Mouse (Mus musculus): ENCODE data around the gene Dbr1. TPM values are rescaled to one million over a fixed set of nuclear protein-coding genes. Genes with fewer than 3 reads are reported as not detected.

The Dbr1 gene
- polyA plus RNA-seq, 1 experiment from 2014 or later, result 32.9 TPM

DNA sequence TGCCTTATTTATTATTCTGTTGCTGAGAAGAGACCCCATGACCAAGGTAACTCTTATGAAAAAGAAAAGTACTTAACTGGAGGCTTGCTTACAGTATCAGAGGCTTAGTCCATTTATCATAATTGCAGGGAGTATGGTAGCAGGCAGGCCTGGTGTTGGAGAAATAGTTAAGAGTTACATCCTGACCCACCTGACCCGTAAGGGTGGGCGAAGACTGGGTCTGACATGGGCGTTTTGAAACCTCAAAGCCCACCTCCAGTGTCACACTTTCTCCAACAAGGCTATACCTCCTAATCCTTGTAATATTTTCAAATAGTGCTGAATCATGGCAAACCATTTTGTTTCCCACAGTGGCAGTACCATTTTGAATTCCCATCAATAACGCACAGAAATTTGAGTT, 53.0 kb downstream of the Dbr1 start:
- DNase-seq (ENCODE audit: low spot score), result no peak
- H3K27me3 ChIP-seq (ENCODE audit: insufficient read depth, poor library complexity, severe bottlenecking), result no peaks in the 10 kb centered on the region
- H3K4me3 ChIP-seq, result peak overlapping the region; percentile 78
- peaks cover 30% of the 10 kb centered on the region for H3K4me1 ChIP-seq
- 60% methylated on average over 4 of the region's 4 CpGs for WGBS
- peaks cover 11% of the 10 kb centered on the region for H3K36me3 ChIP-seq
- H3K27ac ChIP-seq, result peak overlapping the region; percentile 95
- H3K9me3 ChIP-seq, result no peaks in the 10 kb centered on the region

DNA sequence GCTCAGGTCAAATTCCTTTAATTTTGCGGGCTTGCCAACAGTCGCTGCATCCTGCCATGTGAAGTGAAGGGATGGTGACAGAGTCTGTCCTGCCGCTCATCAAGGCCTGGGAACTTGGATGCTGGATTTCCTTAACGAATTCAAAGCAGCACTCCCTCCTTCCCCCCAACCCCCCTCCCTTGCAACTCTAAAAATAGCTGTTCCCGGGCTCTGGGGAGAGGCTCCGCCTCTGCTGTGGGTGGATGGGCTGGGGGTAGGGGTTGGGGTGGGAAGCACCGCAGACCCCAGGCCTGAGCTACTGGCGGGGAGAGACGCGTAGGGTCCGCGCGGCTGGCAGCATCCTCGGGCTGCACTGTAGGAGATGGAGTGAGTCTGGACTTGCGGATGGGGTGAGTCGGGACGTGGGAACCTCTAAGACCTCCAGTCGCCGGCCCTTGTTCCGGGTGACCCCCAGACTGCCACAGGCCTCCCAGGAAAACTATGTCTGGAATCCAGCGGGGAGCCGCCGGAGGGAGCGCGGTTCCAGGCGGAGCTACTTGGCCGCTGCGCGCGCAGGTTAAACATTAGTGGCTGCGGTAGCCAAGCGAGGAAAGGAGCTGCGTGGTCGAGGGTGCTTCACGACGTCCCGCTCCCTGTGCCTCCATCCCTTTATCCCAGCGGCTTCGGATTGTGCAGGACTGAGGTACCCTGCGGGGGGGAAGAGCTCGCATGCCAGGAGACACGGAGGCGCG, 53.8 kb downstream of the Dbr1 start, which contains the start of gene Dzip1l:
Dzip1l (plus strand) TSS at position 216 of the 731 bp plus-strand sequence.
- no peaks in the 10 kb centered on the region for H3K9me3 ChIP-seq
- H3K27me3 ChIP-seq (ENCODE audit: insufficient read depth, poor library complexity, severe bottlenecking), result no peaks in the 10 kb centered on the region
- peak within 1 kb of the TSS; percentile 78 for H3K4me3 ChIP-seq
- H3K27ac ChIP-seq, result peak within 1 kb of the TSS; percentile 95
- H3K36me3 ChIP-seq, result peaks cover 20% of the 10 kb centered on the region
- peaks cover 33% of the 10 kb centered on the region for H3K4me1 ChIP-seq
- DNase-seq (ENCODE audit: low spot score), result peak; percentile 92
- WGBS, result under 1% methylated on average over 44 of the region's 44 CpGs

DNA sequence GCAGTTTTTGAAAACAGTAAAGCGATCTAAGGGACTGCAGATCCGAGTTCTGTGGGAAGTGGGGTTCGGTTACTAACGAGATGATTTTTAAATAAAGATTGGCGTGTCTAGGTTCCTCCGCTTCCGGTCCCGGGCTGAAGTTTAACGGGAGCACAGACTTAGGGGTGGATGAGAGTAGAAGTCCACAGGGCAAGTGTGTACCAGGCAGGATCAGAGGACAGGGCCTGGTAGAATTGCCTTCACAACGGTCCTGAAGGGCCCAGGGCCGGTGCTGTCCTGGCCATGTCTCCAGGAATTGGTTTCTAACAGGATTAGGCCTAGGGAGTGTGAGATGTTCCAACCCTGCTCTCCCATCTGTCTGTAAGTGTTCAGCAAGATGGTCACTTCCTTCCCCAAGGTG, 54.5 kb downstream of the Dbr1 start:
- WGBS, result 2% methylated on average over 11 of the region's 11 CpGs
- no peaks in the 10 kb centered on the region for H3K27me3 ChIP-seq (ENCODE audit: insufficient read depth, poor library complexity, severe bottlenecking)
- peak overlapping the region; percentile 95 for H3K27ac ChIP-seq
- H3K36me3 ChIP-seq, result peaks cover 26% of the 10 kb centered on the region
- H3K4me3 ChIP-seq, result peak overlapping the region; percentile 78
- peaks cover 37% of the 10 kb centered on the region for H3K4me1 ChIP-seq
- no peaks in the 10 kb centered on the region for H3K9me3 ChIP-seq
- no peak for DNase-seq (ENCODE audit: low spot score)

DNA sequence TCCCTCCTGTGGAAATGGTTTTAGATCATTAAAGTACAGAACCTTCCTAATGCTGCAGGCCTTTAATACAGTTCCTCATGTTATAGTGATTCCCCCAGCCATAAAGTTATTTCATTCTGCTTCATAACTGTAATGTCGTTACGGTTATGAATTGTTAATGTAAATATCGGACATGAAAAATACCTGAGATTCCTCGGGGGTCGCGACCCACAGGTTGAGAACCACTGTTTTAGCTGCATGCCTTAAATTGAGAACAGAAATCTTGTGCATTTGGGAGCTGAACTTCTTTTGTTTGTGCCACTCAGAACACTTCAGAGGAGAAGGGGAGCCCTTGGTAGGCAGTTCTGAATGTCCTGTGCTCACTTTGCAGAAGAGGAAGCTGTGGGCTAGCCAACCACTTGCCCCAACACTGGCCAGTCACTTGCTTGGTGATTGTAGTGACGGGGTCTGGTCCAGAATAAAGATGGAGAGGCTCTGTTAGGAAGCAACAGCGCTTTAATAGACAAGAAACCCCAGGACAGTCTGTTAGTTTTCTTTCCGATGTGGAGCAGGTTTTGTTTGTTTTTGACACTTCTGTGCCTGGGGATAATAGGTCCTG, 55.0 kb downstream of the Dbr1 start:
- H3K4me3 ChIP-seq, result peak overlapping the region; percentile 78
- peaks cover 31% of the 10 kb centered on the region for H3K36me3 ChIP-seq
- H3K27ac ChIP-seq, result peak overlapping the region; percentile 95
- peaks cover 41% of the 10 kb centered on the region for H3K4me1 ChIP-seq
- no peaks in the 10 kb centered on the region for H3K9me3 ChIP-seq
- 50% methylated on average over 9 of the region's 9 CpGs for WGBS
- H3K27me3 ChIP-seq (ENCODE audit: insufficient read depth, poor library complexity, severe bottlenecking), result no peaks in the 10 kb centered on the region
- no peak for DNase-seq (ENCODE audit: low spot score)

DNA sequence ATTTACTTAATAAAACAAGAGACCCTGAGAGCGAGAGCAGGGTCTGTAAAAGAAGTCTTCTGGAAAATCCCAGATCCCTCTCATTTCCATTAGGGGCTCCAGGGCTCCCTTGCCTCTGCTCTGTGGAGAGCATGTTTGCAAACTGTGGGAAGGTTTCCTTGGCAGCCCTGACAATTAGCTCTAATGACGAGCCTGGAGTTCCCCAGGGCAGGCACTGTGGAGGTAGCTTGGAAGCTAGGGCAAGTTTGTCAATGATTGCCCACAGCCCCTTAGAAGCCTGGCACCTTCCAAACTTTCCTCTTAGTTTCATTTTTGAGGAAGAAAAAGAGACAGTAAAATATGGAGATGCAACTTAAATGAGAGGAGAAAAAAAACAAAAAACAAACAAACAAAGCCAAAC, 56.2 kb downstream of the Dbr1 start:
- WGBS, result 41% methylated on average over 2 of the region's 2 CpGs
- Histone ChIP-seq H3K27me3 (ENCODE audit: insufficient read depth, poor library complexity, severe bottlenecking) (no peaks in the 10 kb centered on the region), H3K9me3 (no peaks in the 10 kb centered on the region), H3K27ac (no peak overlapping the region), H3K36me3 (peaks cover 42% of the 10 kb centered on the region), H3K4me3 (peak overlapping the region; percentile 16; the same call in 1 of the 2 replicates), H3K4me1 (peaks cover 41% of the 10 kb centered on the region)
- no peak for DNase-seq (ENCODE audit: low spot score)

DNA sequence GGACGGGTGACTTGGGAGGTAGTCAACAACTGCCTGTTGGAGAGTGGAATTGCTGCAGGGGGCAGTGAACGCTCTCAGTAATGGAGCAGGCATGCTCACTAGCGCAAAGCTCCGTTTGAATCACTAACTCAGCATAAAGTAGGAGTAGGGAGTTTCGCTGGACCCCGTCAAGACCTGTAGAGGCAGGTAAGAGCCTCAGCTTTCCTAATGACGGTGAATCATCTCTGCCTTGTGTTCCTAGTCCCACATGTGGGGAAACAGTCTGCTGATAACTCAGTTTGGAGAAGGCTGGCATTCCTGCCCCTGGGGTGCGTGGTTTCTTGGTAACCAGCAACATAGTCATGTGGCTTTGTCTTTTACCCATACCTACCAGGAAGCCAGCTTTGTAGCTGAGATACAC, 56.7 kb downstream of the Dbr1 start:
- Histone ChIP-seq H3K27ac (no peak overlapping the region), H3K9me3 (no peaks in the 10 kb centered on the region), H3K4me1 (peaks cover 41% of the 10 kb centered on the region), H3K27me3 (ENCODE audit: insufficient read depth, poor library complexity, severe bottlenecking) (no peaks in the 10 kb centered on the region), H3K4me3 (0 out of 2 replicates have a peak overlapping the region, but pooled peaks have one; percentile 16), H3K36me3 (peaks cover 46% of the 10 kb centered on the region)
- no peak for DNase-seq (ENCODE audit: low spot score)
- WGBS, result 66% methylated on average over 8 of the region's 8 CpGs

Other genes starting within 250 kb of the Dbr1 start
- gene Esyt3, start 217.2 kb upstream of the Dbr1 start, polyA plus RNA-seq (2016; fragmentation: Nextera tagmentation; extraction: Ambion mirVana), result 0.11 and 0.23 TPM in 2 replicates
- gene Mras, start 138.4 kb upstream of the Dbr1 start, polyA plus RNA-seq (2016; fragmentation: Nextera tagmentation; extraction: Ambion mirVana), result 5.1 and 7.5 TPM in 2 replicates
- not detected in 2 replicates for gene Nme9, start 124.3 kb upstream of the Dbr1 start, polyA plus RNA-seq (2016; fragmentation: Nextera tagmentation; extraction: Ambion mirVana)
- 22.7 and 26.3 TPM in 2 replicates for gene Armc8, start 6.9 kb upstream of the Dbr1 start, polyA plus RNA-seq (2016; fragmentation: Nextera tagmentation; extraction: Ambion mirVana)
- not detected in 2 replicates for gene A4gnt, start 36.7 kb downstream of the Dbr1 start, polyA plus RNA-seq (2016; fragmentation: Nextera tagmentation; extraction: Ambion mirVana)
- gene Dzip1l, start 53.7 kb downstream of the Dbr1 start, polyA plus RNA-seq (2016; fragmentation: Nextera tagmentation; extraction: Ambion mirVana), result 24.0 and 26.5 TPM in 2 replicates
- gene Cldn18, start 141.5 kb downstream of the Dbr1 start, polyA plus RNA-seq (2016; fragmentation: Nextera tagmentation; extraction: Ambion mirVana), result 0.20 TPM in 1 of 2 replicates, not detected in the other